Comparison of ENCODE assay signal across 20 mouse cellular contexts in the genomic region with DNA sequence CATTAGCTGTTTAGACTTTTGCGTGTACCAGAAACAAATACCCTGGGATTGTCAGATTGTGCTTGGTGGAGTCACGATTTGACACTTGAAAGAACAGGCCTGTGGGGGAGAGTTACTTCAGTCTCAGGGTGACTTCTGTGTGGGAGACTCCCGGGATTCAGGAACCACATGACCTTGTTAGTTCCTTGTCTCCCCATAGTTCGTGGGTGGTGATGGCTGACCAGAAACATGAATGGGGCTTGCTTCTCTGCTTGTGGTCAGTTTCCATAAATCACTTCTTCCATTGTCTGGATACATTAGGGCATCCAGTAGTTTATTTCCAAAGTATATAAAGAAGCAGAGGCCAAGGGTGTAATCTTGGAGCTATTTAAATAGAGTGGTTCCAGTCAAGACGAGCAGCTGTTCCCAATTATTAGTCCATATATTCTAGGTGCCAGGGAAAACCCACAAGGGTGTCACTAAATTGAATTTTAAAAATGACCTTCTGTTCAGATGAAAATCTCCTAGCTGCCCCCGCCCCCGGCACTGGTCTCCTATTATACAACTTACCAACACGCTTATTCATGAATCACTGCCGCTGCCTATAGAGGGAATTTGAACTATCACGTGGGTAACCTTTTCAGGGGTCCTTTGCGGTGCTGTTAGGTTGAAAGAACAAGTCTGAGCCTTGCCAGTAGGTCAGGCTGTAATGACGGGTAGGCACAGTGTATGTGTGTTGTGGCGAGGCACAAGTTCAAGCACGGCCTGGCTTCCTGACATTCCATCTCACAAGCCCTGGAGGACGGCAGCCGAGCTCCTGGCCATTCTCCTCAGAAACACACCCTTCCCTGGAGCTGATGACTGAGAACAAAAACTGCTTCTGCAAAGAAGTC.
DNase-seq lines count a peak whose midpoint lies in the region; ATAC-seq and TF ChIP-seq lines count a peak whose summit lies in the region.
"Had no signal": no experiment of that assay in that cellular context is flagged by ENCODE, and none has a peak within 500 bp of the region (broad histone marks: within the 10 kb centered on the region; RNA-seq: fewer than 3 reads in every experiment).

No protein-coding gene starts in this region.

- no peak overlapping the region for H3K4me2 ChIP-seq in limb, embryonic 12.5 days
- H3K4me2 ChIP-seq: liver, embryonic 12.5 days had no signal

- H3K9me3 ChIP-seq in embryonic facial prominence, embryonic 10.5 days, result no peaks in the 10 kb centered on the region
- no peaks in the 10 kb centered on the region for H3K9me3 ChIP-seq in limb, embryonic 12.5 days
- H3K9me3 ChIP-seq: G1E; liver, embryonic 12.5 days had no signal

- peaks cover 20% of the 10 kb centered on the region for H3K4me1 ChIP-seq in embryonic facial prominence, embryonic 10.5 days
- H3K4me1 ChIP-seq in limb, embryonic 12.5 days (replicated peaks), result peaks cover 31% of the 10 kb centered on the region
- H3K4me1 ChIP-seq: liver, embryonic 12.5 days had no signal

- H3K27ac ChIP-seq in gastrocnemius, adult 2 months, result peak overlapping the region; percentile 32
- peak overlapping the region; percentile 48 for H3K27ac ChIP-seq in embryonic facial prominence, embryonic 10.5 days (replicated peaks)
- H3K27ac ChIP-seq in limb, embryonic 12.5 days, result peak overlapping the region; percentile 56
- H3K27ac ChIP-seq: heart, adult 2 months; left cerebral cortex, adult 2 months; liver, embryonic 12.5 days had no signal

- no peak overlapping the region for H3K9ac ChIP-seq in limb, embryonic 12.5 days (replicated peaks)
- H3K9ac ChIP-seq: liver, embryonic 12.5 days had no signal

- H3K36me3 ChIP-seq in embryonic facial prominence, embryonic 10.5 days (replicated peaks), result no peaks in the 10 kb centered on the region
- H3K36me3 ChIP-seq in limb, embryonic 12.5 days, result no peaks in the 10 kb centered on the region
- H3K36me3 ChIP-seq: G1E; liver, embryonic 12.5 days had no signal

- no peaks in the 10 kb centered on the region for H3K27me3 ChIP-seq in embryonic facial prominence, embryonic 10.5 days (replicated peaks; ENCODE audit: low read depth, poor library complexity, severe bottlenecking)
- no peaks in the 10 kb centered on the region for H3K27me3 ChIP-seq in limb, embryonic 12.5 days
- H3K27me3 ChIP-seq: liver, embryonic 12.5 days had no signal

- ATAC-seq in limb, embryonic 12.5 days (ENCODE audit: insufficient number of reproducible peaks, insufficient read depth, low FRiP score, low TSS enrichment, low read depth), result peak; percentile 52; the same call in 1 of the 2 replicates
- ATAC-seq: hindbrain, embryonic 16.5 days; liver, embryonic 12.5 days had no signal

- intact Hi-C loops in gastrocnemius, adult 2 months (cut with DNase I), result no loop called here
- intact Hi-C loops in gastrocnemius, postnatal 14 days (cut with DNase I; ENCODE audit: low total_unique reads), result no loop called here

- WGBS in embryonic facial prominence, embryonic 10.5 days, result 74% methylated on average over 16 of the region's 16 CpGs
- 23% methylated on average over 16 of the region's 16 CpGs for WGBS in limb, embryonic 12.5 days

- peak; percentile 46 for DNase-seq in gastrocnemius, adult 2 months
- DNase-seq in gastrocnemius, postnatal 14 days, result no peak
- peak; percentile 68 for DNase-seq in 3T3-L1 (ENCODE audit: low read depth, low spot score)
- DNase-seq in embryonic facial prominence, embryonic 10.5 days (ENCODE audit: low spot score), result no peak
- DNase-seq in urinary bladder, adult 2 months (ENCODE audit: low spot score), result no peak
- no peak for DNase-seq in yolk sac, embryonic 10.5 days (ENCODE audit: low spot score)
- no peak for DNase-seq in thymus, postnatal 10 days (ENCODE audit: low spot score in 2 of 2)
- DNase-seq: B cell, adult 2 months; cerebellum, postnatal 25 days; heart, adult 2 months; heart, postnatal 10 days; kidney, postnatal 36 days; right cerebral cortex, postnatal 14 days; thymus, adult 18-20 months had no signal

- no peak overlapping the region for H3K4me3 ChIP-seq in gastrocnemius, adult 2 months
- no peak overlapping the region for H3K4me3 ChIP-seq in embryonic facial prominence, embryonic 10.5 days
- H3K4me3 ChIP-seq in limb, embryonic 12.5 days (replicated peaks), result no peak overlapping the region
- H3K4me3 ChIP-seq: heart, adult 2 months; left cerebral cortex, adult 2 months; liver, embryonic 12.5 days; megakaryocyte, embryonic 14.5 days had no signal

- TF ChIP-seq CTCF in gastrocnemius, adult 2 months (IDR thresholded peaks at IDR 0.05), result no peak

Comparison
In these comparisons a context has a peak if more than half of its experiments do, and no peak if none do; other contexts are left out.
1. DNase-seq: peak in gastrocnemius, adult 2 months (single experiment) and 3T3-L1 (single experiment); none in gastrocnemius, postnatal 14 days (single experiment), embryonic facial prominence, embryonic 10.5 days (single experiment), urinary bladder, adult 2 months (single experiment), yolk sac, embryonic 10.5 days (single experiment) and thymus, postnatal 10 days (0 of 2).
2. Peak in every context shown above with its lines, with median percentiles within 50 percentile points of each other: H3K27ac ChIP-seq.